Mouse (Mus musculus): ENCODE results near the gene Pqlc2. TPM values are rescaled to one million over a fixed set of nuclear protein-coding genes. Genes with fewer than 3 reads are reported as not detected.

The Pqlc2 gene
- polyA plus RNA-seq, 1 experiment from 2014 or later: 17.4 TPM

- Histone ChIP-seq H3K4me1 (ENCODE audit: insufficient read depth, low read depth, low read length) (no peaks in the 10 kb centered on the region), H3K36me3 (ENCODE audit: insufficient read depth, low read length) (no peaks in the 10 kb centered on the region), H3K4me2 (replicated peaks; ENCODE audit: low read depth, low read length) (peak overlapping the region; percentile 35), H3K4me3 (ENCODE audit: low read depth, low read length) (peak overlapping the region; percentile 8; the same call in 1 of the 2 replicates), H3K9me3 (ENCODE audit: low read length) (no peaks in the 10 kb centered on the region), H3K27ac (ENCODE audit: low read length) (no peak overlapping the region), H3K9ac (replicated peaks; ENCODE audit: low read depth) (no peak overlapping the region), H3K27me3 (replicated peaks; ENCODE audit: insufficient read depth, low read length) (no peaks in the 10 kb centered on the region)
- ATAC-seq: peak; percentile 95
- TF ChIP-seq CTCF (IDR thresholded peaks at IDR 0.05): peak; percentile 82
- no peak for TF ChIP-seq EP300 (IDR thresholded peaks at IDR 0.05)
- WGBS: 6% methylated on average over 10 of the region's 10 CpGs
- peak; percentile 92 for DNase-seq (ENCODE audit: low spot score)
These were observed 20.1 kb upstream of the Pqlc2 start for GRCm38 (mm10) chr4:139330605-139331004.

- Histone ChIP-seq H3K4me2 (replicated peaks; ENCODE audit: low read depth, low read length) (no peak overlapping the region), H3K27me3 (replicated peaks; ENCODE audit: insufficient read depth, low read length) (no peaks in the 10 kb centered on the region), H3K9ac (replicated peaks; ENCODE audit: low read depth) (no peak overlapping the region), H3K9me3 (ENCODE audit: low read length) (no peaks in the 10 kb centered on the region), H3K4me1 (ENCODE audit: insufficient read depth, low read depth, low read length) (no peaks in the 10 kb centered on the region), H3K36me3 (ENCODE audit: insufficient read depth, low read length) (0 out of 2 replicates have a peak, but pooled peaks cover 6% of the 10 kb centered on the region), H3K4me3 (ENCODE audit: low read depth, low read length) (no peak overlapping the region), H3K27ac (ENCODE audit: low read length) (no peak overlapping the region)
- TF ChIP-seq EP300 (IDR thresholded peaks at IDR 0.05): no peak
- no peak for TF ChIP-seq CTCF (IDR thresholded peaks at IDR 0.05)
- ATAC-seq (no peak), DNase-seq (ENCODE audit: low spot score) (no peak)
- 87% methylated on average over 4 of the region's 4 CpGs for WGBS
These were observed 9.2 kb upstream of the Pqlc2 start for GRCm38 (mm10) chr4:139319740-139320139.

- ATAC-seq (no peak), DNase-seq (ENCODE audit: low spot score) (no peak)
- TF ChIP-seq EP300 (IDR thresholded peaks at IDR 0.05) (no peak), CTCF (IDR thresholded peaks at IDR 0.05) (no peak)
- Histone ChIP-seq H3K4me2 (replicated peaks; ENCODE audit: low read depth, low read length) (no peak overlapping the region), H3K27ac (ENCODE audit: low read length) (no peak overlapping the region), H3K4me1 (ENCODE audit: insufficient read depth, low read depth, low read length) (no peaks in the 10 kb centered on the region), H3K36me3 (ENCODE audit: insufficient read depth, low read length) (0 out of 2 replicates have a peak, but pooled peaks cover 6% of the 10 kb centered on the region), H3K27me3 (replicated peaks; ENCODE audit: insufficient read depth, low read length) (no peaks in the 10 kb centered on the region), H3K9me3 (ENCODE audit: low read length) (no peaks in the 10 kb centered on the region), H3K9ac (replicated peaks; ENCODE audit: low read depth) (no peak overlapping the region), H3K4me3 (ENCODE audit: low read depth, low read length) (no peak overlapping the region)
- 91% methylated on average over 11 of the region's 11 CpGs for WGBS
These were observed 7.9 kb upstream of the Pqlc2 start for GRCm38 (mm10) chr4:139318449-139318848.

GRCm38 (mm10) chr4:139312632-139313031 is 2.1 kb upstream of the Pqlc2 start:
- no peak for TF ChIP-seq EP300 (IDR thresholded peaks at IDR 0.05)
- peak; percentile 63 for TF ChIP-seq CTCF (IDR thresholded peaks at IDR 0.05)
- H3K4me2 ChIP-seq (replicated peaks; ENCODE audit: low read depth, low read length): no peak overlapping the region
- no peaks in the 10 kb centered on the region for H3K9me3 ChIP-seq (ENCODE audit: low read length)
- no peak overlapping the region for H3K4me3 ChIP-seq (ENCODE audit: low read depth, low read length)
- H3K27ac ChIP-seq (ENCODE audit: low read length): no peak overlapping the region
- H3K9ac ChIP-seq (replicated peaks; ENCODE audit: low read depth): no peak overlapping the region
- 56% methylated on average over 4 of the region's 4 CpGs for WGBS
- H3K27me3 ChIP-seq (replicated peaks; ENCODE audit: insufficient read depth, low read length): no peaks in the 10 kb centered on the region
- H3K4me1 ChIP-seq (ENCODE audit: insufficient read depth, low read depth, low read length): peaks cover 7% of the 10 kb centered on the region; the same call in 1 of the 2 replicates
- H3K36me3 ChIP-seq (ENCODE audit: insufficient read depth, low read length): 0 out of 2 replicates have a peak, but pooled peaks cover 6% of the 10 kb centered on the region
- DNase-seq (ENCODE audit: low spot score): peak; percentile 52
- no peak for ATAC-seq

- no peak overlapping the region for H3K27ac ChIP-seq (ENCODE audit: low read length)
- H3K9ac ChIP-seq (replicated peaks; ENCODE audit: low read depth): 0 out of 2 replicates have a peak overlapping the region, but pooled peaks have one; percentile 8
- H3K9me3 ChIP-seq (ENCODE audit: low read length): no peaks in the 10 kb centered on the region
- peaks cover 7% of the 10 kb centered on the region; the same call in 1 of the 2 replicates for H3K4me1 ChIP-seq (ENCODE audit: insufficient read depth, low read depth, low read length)
- ATAC-seq (no peak), DNase-seq (ENCODE audit: low spot score) (no peak)
- TF ChIP-seq CTCF (IDR thresholded peaks at IDR 0.05) (no peak), EP300 (IDR thresholded peaks at IDR 0.05) (no peak)
- no peaks in the 10 kb centered on the region for H3K27me3 ChIP-seq (replicated peaks; ENCODE audit: insufficient read depth, low read length)
- 18% methylated on average over 14 of the region's 14 CpGs for WGBS
- 0 out of 2 replicates have a peak, but pooled peaks cover 6% of the 10 kb centered on the region for H3K36me3 ChIP-seq (ENCODE audit: insufficient read depth, low read length)
- peak overlapping the region; percentile 81 for H3K4me3 ChIP-seq (ENCODE audit: low read depth, low read length)
- peak overlapping the region; percentile 94 for H3K4me2 ChIP-seq (replicated peaks; ENCODE audit: low read depth, low read length)
These were observed 1.2 kb upstream of the Pqlc2 start for GRCm38 (mm10) chr4:139311707-139312106.

- H3K27ac ChIP-seq (ENCODE audit: low read length): peak overlapping the region; percentile 69
- ATAC-seq: peak; percentile 74; the same call in 1 of the 2 replicates
- TF ChIP-seq CTCF (IDR thresholded peaks at IDR 0.05) (no peak), EP300 (IDR thresholded peaks at IDR 0.05) (no peak)
- no peaks in the 10 kb centered on the region for H3K27me3 ChIP-seq (replicated peaks; ENCODE audit: insufficient read depth, low read length)
- peak overlapping the region; percentile 81 for H3K4me3 ChIP-seq (ENCODE audit: low read depth, low read length)
- peak overlapping the region; percentile 75 for H3K9ac ChIP-seq (replicated peaks; ENCODE audit: low read depth)
- H3K4me1 ChIP-seq (ENCODE audit: insufficient read depth, low read depth, low read length): peaks cover 7% of the 10 kb centered on the region; the same call in 1 of the 2 replicates
- 1% methylated on average over 49 of the region's 53 CpGs for WGBS
- 0 out of 2 replicates have a peak, but pooled peaks cover 6% of the 10 kb centered on the region for H3K36me3 ChIP-seq (ENCODE audit: insufficient read depth, low read length)
- no peaks in the 10 kb centered on the region for H3K9me3 ChIP-seq (ENCODE audit: low read length)
- peak overlapping the region; percentile 94 for H3K4me2 ChIP-seq (replicated peaks; ENCODE audit: low read depth, low read length)
- DNase-seq (ENCODE audit: low spot score): no peak
These were observed 592 bp upstream of the Pqlc2 start for GRCm38 (mm10) chr4:139310899-139311701.
